ENCODE assay signal across 8 mouse cellular contexts in the genomic region with DNA sequence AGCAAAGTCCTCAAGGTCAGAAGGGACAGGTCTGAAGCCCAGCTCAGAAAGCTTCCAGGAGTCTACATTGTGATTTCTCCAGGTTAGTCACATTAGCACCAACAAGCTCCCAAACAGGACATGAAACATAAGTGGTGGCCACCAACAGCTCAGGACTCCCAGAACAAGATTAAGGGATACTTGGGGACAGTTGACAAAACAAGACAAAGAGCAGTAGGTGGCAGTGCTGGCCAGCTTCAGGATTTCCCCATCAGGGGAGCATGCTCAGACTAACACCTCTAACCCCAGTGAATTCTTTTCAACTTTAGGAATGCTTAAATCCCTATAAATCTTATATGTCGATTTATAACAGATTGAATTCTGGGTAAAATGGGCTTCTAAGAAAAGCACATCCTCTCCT. TPM values are rescaled to one million over a fixed set of nuclear protein-coding genes. Genes with fewer than 3 reads are reported as not detected.
DNase-seq lines count a peak whose midpoint lies in the region; ATAC-seq and TF ChIP-seq lines count a peak whose summit lies in the region.

No protein-coding gene starts in this region.

- TF ChIP-seq RAD21 in MEL (IDR thresholded peaks at IDR 0.05; ENCODE audit: low read depth, low read length): peak; percentile 86

- ATAC-seq in intestine, postnatal 0 days: no peak
- ATAC-seq in intestine, embryonic 16.5 days: no peak
- ATAC-seq in hindbrain, embryonic 14.5 days (ENCODE audit: low FRiP score): peak; percentile 53; the same call in 1 of the 2 replicates

- H3K27ac ChIP-seq in intestine, postnatal 0 days (ENCODE audit: low read depth, low read length): no peak overlapping the region
- no peak overlapping the region for H3K27ac ChIP-seq in intestine, embryonic 16.5 days (ENCODE audit: low read length)
- H3K27ac ChIP-seq in MEL (ENCODE audit: control insufficient read depth, low read depth, low read length): no peak overlapping the region
- H3K27ac ChIP-seq in hindbrain, embryonic 14.5 days: no peak overlapping the region

- no peaks in the 10 kb centered on the region for H3K4me1 ChIP-seq in intestine, postnatal 0 days (replicated peaks; ENCODE audit: control insufficient read depth, insufficient read depth, low read length)
- no peaks in the 10 kb centered on the region for H3K4me1 ChIP-seq in intestine, embryonic 16.5 days (ENCODE audit: control insufficient read depth, insufficient read depth, low read length)
- H3K4me1 ChIP-seq in MEL (ENCODE audit: control insufficient read depth in 1 of 2, insufficient read depth in 2 of 2, low read length in 2 of 2): peaks cover 0 to 7% of the 10 kb centered on the region in 2 experiments; a peak in 2 of 4 replicates
- H3K4me1 ChIP-seq in hindbrain, embryonic 14.5 days (replicated peaks; ENCODE audit: control insufficient read depth, insufficient read depth, low read length): no peaks in the 10 kb centered on the region

- TF ChIP-seq EP300 in MEL (IDR thresholded peaks at IDR 0.05; ENCODE audit: low read depth in 1 of 2, low read length in 2 of 2): no peak

- TF ChIP-seq CTCF in intestine, postnatal 0 days (IDR thresholded peaks at IDR 0.05; ENCODE audit: low read depth): peak; percentile 56
- peak; percentile 29 to 74 (median 53) for TF ChIP-seq CTCF in MEL (IDR thresholded peaks at IDR 0.05 in 2 of 3, conservative IDR thresholded peaks at IDR 0.05 in 1 of 3; ENCODE audit: control insufficient read depth in 1 of 3, insufficient read depth in 1 of 3, low read depth in 2 of 3, low read length in 3 of 3, poor library complexity in 1 of 3, severe bottlenecking in 1 of 3)

- TF ChIP-seq POLR2A in MEL (IDR thresholded peaks at IDR 0.05; ENCODE audit: control insufficient read depth in 1 of 2, insufficient read depth in 1 of 2, low read depth in 1 of 2, low read length in 2 of 2, poor library complexity in 1 of 2): no peak

- WGBS in intestine, postnatal 0 days: 5% methylated on average over 1 of the region's 1 CpGs
- whole genome bisulfite sequencing in intestine, embryonic 16.5 days: 12% methylated on average over 1 of the region's 1 CpGs
- WGBS in hindbrain, embryonic 14.5 days: 9% methylated on average over 1 of the region's 1 CpGs

- H3K4me3 ChIP-seq in intestine, postnatal 0 days (ENCODE audit: low read depth, low read length): no peak overlapping the region
- H3K4me3 ChIP-seq in intestine, embryonic 16.5 days (ENCODE audit: low read length): no peak overlapping the region
- H3K4me3 ChIP-seq in MEL (ENCODE audit: control insufficient read depth in 1 of 2, insufficient read depth in 1 of 2, low read depth in 2 of 2, low read length in 2 of 2): no peak overlapping the region
- H3K4me3 ChIP-seq in hindbrain, embryonic 14.5 days (replicated peaks; ENCODE audit: low read length): no peak overlapping the region

- no peaks in the 10 kb centered on the region for H3K9me3 ChIP-seq in intestine, postnatal 0 days (ENCODE audit: control insufficient read depth)
- no peaks in the 10 kb centered on the region for H3K9me3 ChIP-seq in intestine, embryonic 16.5 days (ENCODE audit: control insufficient read depth, low read length)
- H3K9me3 ChIP-seq in MEL (replicated peaks; ENCODE audit: insufficient read depth, low read length): no peaks in the 10 kb centered on the region
- no peaks in the 10 kb centered on the region for H3K9me3 ChIP-seq in hindbrain, embryonic 14.5 days (ENCODE audit: control insufficient read depth, low read length)

- H3K79me2 ChIP-seq in MEL (ENCODE audit: control insufficient read depth, insufficient read depth, low read length, poor library complexity): no peaks in the 10 kb centered on the region

- DNase-seq in MEL (ENCODE audit: low read depth, low spot score): peak; percentile 53
- peak; percentile 37 for DNase-seq in c-Kit-positive CD71-positive TER-119-positive erythroid progenitor cells, embryonic 14.5 days (ENCODE audit: low spot score)
- peak; percentile 53 for DNase-seq in hindbrain, embryonic 14.5 days (ENCODE audit: low spot score)
- DNase-seq in mesoderm, embryonic 11.5 days (ENCODE audit: low read depth, low spot score): peak; percentile 34
- no peak for DNase-seq in urinary bladder, postnatal 4 days (ENCODE audit: low spot score in 2 of 2)
- DNase-seq in layer of hippocampus, adult 9-10 months (ENCODE audit: low spot score): no peak

- no peaks in the 10 kb centered on the region for H3K36me3 ChIP-seq in intestine, postnatal 0 days (ENCODE audit: control insufficient read depth, insufficient read depth)
- no peaks in the 10 kb centered on the region for H3K36me3 ChIP-seq in intestine, embryonic 16.5 days (ENCODE audit: control insufficient read depth, insufficient read depth, low read length)
- H3K36me3 ChIP-seq in MEL (ENCODE audit: control insufficient read depth in 1 of 2, insufficient read depth in 2 of 2, low read length in 2 of 2): peaks cover 0 to 5% of the 10 kb centered on the region in 2 experiments; a peak in 2 of 4 replicates
- no peaks in the 10 kb centered on the region for H3K36me3 ChIP-seq in hindbrain, embryonic 14.5 days (replicated peaks; ENCODE audit: control insufficient read depth, insufficient read depth)

- no peak overlapping the region for H3K9ac ChIP-seq in intestine, postnatal 0 days (ENCODE audit: low read depth, low read length)
- no peak overlapping the region for H3K9ac ChIP-seq in intestine, embryonic 16.5 days (ENCODE audit: low read depth, low read length)
- H3K9ac ChIP-seq in MEL (ENCODE audit: control insufficient read depth, low read depth, low read length, poor library complexity, severe bottlenecking): no peak overlapping the region
- no peak overlapping the region for H3K9ac ChIP-seq in hindbrain, embryonic 14.5 days

- H3K27me3 ChIP-seq in intestine, postnatal 0 days (replicated peaks; ENCODE audit: control insufficient read depth, insufficient read depth, low read length): no peaks in the 10 kb centered on the region
- H3K27me3 ChIP-seq in intestine, embryonic 16.5 days (replicated peaks; ENCODE audit: control insufficient read depth, insufficient read depth, low read length): no peaks in the 10 kb centered on the region
- no peaks in the 10 kb centered on the region for H3K27me3 ChIP-seq in MEL (ENCODE audit: control insufficient read depth in 1 of 2, insufficient read depth in 2 of 2, low read length in 2 of 2)
- no peaks in the 10 kb centered on the region for H3K27me3 ChIP-seq in hindbrain, embryonic 14.5 days (ENCODE audit: control insufficient read depth, insufficient read depth, low read length)

- H3K4me2 ChIP-seq in intestine, postnatal 0 days (replicated peaks; ENCODE audit: low read depth): no peak overlapping the region
- H3K4me2 ChIP-seq in intestine, embryonic 16.5 days (ENCODE audit: low read depth, low read length): no peak overlapping the region
- H3K4me2 ChIP-seq in hindbrain, embryonic 14.5 days (replicated peaks): no peak overlapping the region

TF ChIP-seq in MEL, 35 proteins besides CTCF, POLR2A, EP300 and RAD21:
- peak; percentile 67 for TF ChIP-seq SMC3 (IDR thresholded peaks at IDR 0.05; ENCODE audit: low read depth, low read length)
- TF ChIP-seq MAZ (IDR thresholded peaks at IDR 0.05; ENCODE audit: low read depth, low read length): no peak
- TF ChIP-seq MXI1 (IDR thresholded peaks at IDR 0.05; ENCODE audit: low read depth, low read length): no peak
- TF ChIP-seq KAT2A (conservative IDR thresholded peaks at IDR 0.05; ENCODE audit: low read depth, low read length): no peak
- no peak for TF ChIP-seq TCF12 (IDR thresholded peaks at IDR 0.05; ENCODE audit: low read depth, low read length)
- TF ChIP-seq TAL1 (IDR thresholded peaks at IDR 0.05; ENCODE audit: low read length): no peak
- TF ChIP-seq NRF1 (IDR thresholded peaks at IDR 0.05; ENCODE audit: insufficient read depth, low read depth, low read length, poor library complexity, severe bottlenecking): peak; percentile 55; the same call in 1 of the 2 replicates
- peak; percentile 69 for TF ChIP-seq ZC3H11A (IDR thresholded peaks at IDR 0.05; ENCODE audit: low read depth, low read length)
- no peak for TF ChIP-seq MYC (IDR thresholded peaks at IDR 0.05; ENCODE audit: low read depth, low read length)

RNA-seq across cellular contexts. Expression of gene Abcb4, which starts 25.5 kb away (rescaled TPM):
- polyA plus RNA-seq in intestine, postnatal 0 days (2015; fragmentation: Nextera tagmentation; extraction: Ambion mirVana): 0.20 and 0.23 TPM in 2 replicates
- 0.45 and 0.88 TPM in 2 replicates for polyA plus RNA-seq in intestine, embryonic 16.5 days (2015; fragmentation: Nextera tagmentation; extraction: Ambion mirVana)
- total RNA-seq in MEL (2012; rRNA removed): 95.2 and 107 TPM in 2 replicates
- 10 to 100 TPM in 1 of 2 experiments, not detected in 1; 86.0 TPM for polyA plus RNA-seq in MEL (2012; ENCODE audit: insufficient read depth in 1 of 2, insufficient read length in 2 of 2, low read depth in 1 of 2, low replicate concordance in 2 of 2, missing spikeins in 1 of 2)
- 0.78 and 1.2 TPM in 2 replicates for polyA plus RNA-seq in hindbrain, embryonic 14.5 days (2014; fragmentation: Nextera tagmentation; extraction: Ambion mirVana)

Comparison
In these comparisons a context has a peak if more than half of its experiments do, and no peak if none do; other contexts are left out.
1. DNase-seq: peak in MEL (single experiment), c-Kit-positive CD71-positive TER-119-positive erythroid progenitor cells, embryonic 14.5 days (single experiment), hindbrain, embryonic 14.5 days (single experiment) and mesoderm, embryonic 11.5 days (single experiment); none in urinary bladder, postnatal 4 days (0 of 2) and layer of hippocampus, adult 9-10 months (single experiment).
2. RNA of gene Abcb4, which starts 25.5 kb away (polyA plus RNA-seq): 86.0 TPM in MEL; 0.78 to 1.2 TPM in hindbrain, embryonic 14.5 days, 0.45 to 0.88 TPM in intestine, embryonic 16.5 days and 0.20 to 0.23 TPM in intestine, postnatal 0 days; every median in the first group is over 10 times any median in the second.